Mouse (Mus musculus): ENCODE results near the gene Pdzrn3. TPM values are rescaled to one million over a fixed set of nuclear protein-coding genes. Genes with fewer than 3 reads are reported as not detected.

The Pdzrn3 gene
- total RNA-seq, 1 experiment from 2014 or later, result not detected

- no peak for ATAC-seq (replicated peaks; ENCODE audit: insufficient number of reproducible peaks, low FRiP score, low TSS enrichment, poor library complexity, severe bottlenecking)
These were observed 76.5 kb downstream of the Pdzrn3 start for GRCm38 (mm10) chr6:101301154-101301553.

- ATAC-seq (replicated peaks; ENCODE audit: insufficient number of reproducible peaks, low FRiP score, low TSS enrichment, poor library complexity, severe bottlenecking), result no peak
These were observed 78.3 kb downstream of the Pdzrn3 start for GRCm38 (mm10) chr6:101299434-101299833.

GRCm38 (mm10) chr6:101297563-101298520, 79.9 kb downstream of the Pdzrn3 start:
- ATAC-seq (replicated peaks; ENCODE audit: insufficient number of reproducible peaks, low FRiP score, low TSS enrichment, poor library complexity, severe bottlenecking), result no peak

GRCm38 (mm10) chr6:101296997-101297396, 80.7 kb downstream of the Pdzrn3 start:
- no peak for ATAC-seq (replicated peaks; ENCODE audit: insufficient number of reproducible peaks, low FRiP score, low TSS enrichment, poor library complexity, severe bottlenecking)

GRCm38 (mm10) chr6:101296280-101296679, 81.4 kb downstream of the Pdzrn3 start:
- ATAC-seq (replicated peaks; ENCODE audit: insufficient number of reproducible peaks, low FRiP score, low TSS enrichment, poor library complexity, severe bottlenecking), result no peak

GRCm38 (mm10) chr6:101293036-101293572, 84.6 kb downstream of the Pdzrn3 start:
- no peak for ATAC-seq (replicated peaks; ENCODE audit: insufficient number of reproducible peaks, low FRiP score, low TSS enrichment, poor library complexity, severe bottlenecking)

GRCm38 (mm10) chr6:101291944-101292343, 85.8 kb downstream of the Pdzrn3 start:
- ATAC-seq (replicated peaks; ENCODE audit: insufficient number of reproducible peaks, low FRiP score, low TSS enrichment, poor library complexity, severe bottlenecking), result no peak

- ATAC-seq (replicated peaks; ENCODE audit: insufficient number of reproducible peaks, low FRiP score, low TSS enrichment, poor library complexity, severe bottlenecking), result no peak
These were observed 87.5 kb downstream of the Pdzrn3 start for GRCm38 (mm10) chr6:101290160-101290559.

- ATAC-seq (replicated peaks; ENCODE audit: insufficient number of reproducible peaks, low FRiP score, low TSS enrichment, poor library complexity, severe bottlenecking), result no peak
These were observed 88.3 kb downstream of the Pdzrn3 start for GRCm38 (mm10) chr6:101289428-101289827.

- ATAC-seq (replicated peaks; ENCODE audit: insufficient number of reproducible peaks, low FRiP score, low TSS enrichment, poor library complexity, severe bottlenecking), result no peak
These were observed 90.0 kb downstream of the Pdzrn3 start for GRCm38 (mm10) chr6:101287566-101288173.

GRCm38 (mm10) chr6:101287077-101287476, 90.6 kb downstream of the Pdzrn3 start:
- no peak for ATAC-seq (replicated peaks; ENCODE audit: insufficient number of reproducible peaks, low FRiP score, low TSS enrichment, poor library complexity, severe bottlenecking)

- no peak for ATAC-seq (replicated peaks; ENCODE audit: insufficient number of reproducible peaks, low FRiP score, low TSS enrichment, poor library complexity, severe bottlenecking)
These were observed 93.2 kb downstream of the Pdzrn3 start for GRCm38 (mm10) chr6:101284368-101284955.

- ATAC-seq (replicated peaks; ENCODE audit: insufficient number of reproducible peaks, low FRiP score, low TSS enrichment, poor library complexity, severe bottlenecking), result no peak
These were observed 93.8 kb downstream of the Pdzrn3 start for GRCm38 (mm10) chr6:101283891-101284290.

- ATAC-seq (replicated peaks; ENCODE audit: insufficient number of reproducible peaks, low FRiP score, low TSS enrichment, poor library complexity, severe bottlenecking), result no peak
These were observed 96.1 kb downstream of the Pdzrn3 start for GRCm38 (mm10) chr6:101281644-101282043.

- ATAC-seq (replicated peaks; ENCODE audit: insufficient number of reproducible peaks, low FRiP score, low TSS enrichment, poor library complexity, severe bottlenecking), result no peak
These were observed 96.9 kb downstream of the Pdzrn3 start for GRCm38 (mm10) chr6:101280811-101281218.

GRCm38 (mm10) chr6:101278286-101278932, 99.3 kb downstream of the Pdzrn3 start:
- no peak for ATAC-seq (replicated peaks; ENCODE audit: insufficient number of reproducible peaks, low FRiP score, low TSS enrichment, poor library complexity, severe bottlenecking)

GRCm38 (mm10) chr6:101276261-101276660, 101.4 kb downstream of the Pdzrn3 start:
- no peak for ATAC-seq (replicated peaks; ENCODE audit: insufficient number of reproducible peaks, low FRiP score, low TSS enrichment, poor library complexity, severe bottlenecking)

GRCm38 (mm10) chr6:101275806-101276205, 101.9 kb downstream of the Pdzrn3 start:
- ATAC-seq (replicated peaks; ENCODE audit: insufficient number of reproducible peaks, low FRiP score, low TSS enrichment, poor library complexity, severe bottlenecking), result no peak

- ATAC-seq (replicated peaks; ENCODE audit: insufficient number of reproducible peaks, low FRiP score, low TSS enrichment, poor library complexity, severe bottlenecking), result no peak
These were observed 102.9 kb downstream of the Pdzrn3 start for GRCm38 (mm10) chr6:101274846-101275245.
